Mouse (Mus musculus) brain, embryonic 14.5 days (tissue): ENCODE data around the gene Entpd8.

ENCODE experiments used
- CTCF ChIP-seq: fragments of 200-500 bp; IDR thresholded peaks from 2 replicates; pipeline ENCODE4 v1.5.1; 2012; ENCODE audit warnings: inconsistent platforms, mild to moderate bottlenecking, moderate library complexity, borderline replicate concordance; ENCODE audit not compliant: insufficient read depth, insufficient read length; ENCODE audit errors: extremely low read depth
- POLR2A ChIP-seq: fragments of 200-500 bp; IDR thresholded peaks from 2 replicates; pipeline ENCODE4 v1.6.1; 2012; ENCODE audit warnings: mild to moderate bottlenecking, inconsistent platforms, borderline replicate concordance; ENCODE audit not compliant: poor library complexity, insufficient read depth, insufficient read length, severe bottlenecking; ENCODE audit errors: extremely low read depth

DNA sequence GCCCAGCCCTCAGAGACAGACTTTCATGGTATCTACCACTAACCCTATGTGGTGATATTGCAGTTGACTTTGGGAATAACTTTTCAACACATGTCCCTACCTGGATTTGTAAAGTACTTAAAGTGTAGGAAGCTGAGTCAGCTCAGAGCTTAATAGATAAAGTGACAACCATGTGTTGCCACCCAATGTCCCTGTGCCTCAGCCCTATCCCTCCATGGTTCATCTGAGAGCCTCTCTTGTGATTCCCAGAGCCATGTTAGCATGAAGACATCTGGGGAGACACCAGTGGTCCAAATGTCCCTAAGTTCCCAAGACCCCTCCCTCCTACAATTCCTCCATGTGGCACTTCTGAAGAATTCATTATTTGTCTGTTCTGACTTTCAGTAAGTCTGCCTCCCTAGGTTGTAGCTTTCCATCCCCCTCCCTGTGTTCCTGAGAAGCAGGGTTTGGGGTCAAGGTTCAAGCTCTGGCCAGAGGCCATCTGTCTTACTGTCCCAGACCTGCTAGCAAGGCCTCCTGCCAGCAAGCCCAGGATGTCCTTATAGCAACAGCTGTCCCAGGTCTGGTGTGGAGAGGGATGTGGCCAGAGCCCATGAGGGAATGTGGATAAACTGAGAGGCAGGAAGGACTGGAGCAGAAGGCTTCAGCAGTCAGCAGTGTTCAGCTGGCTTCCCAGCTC lies 30.5 kb downstream of the Entpd8 start:
- TF ChIP-seq CTCF: no peak
- no peak for TF ChIP-seq POLR2A
